Mouse (Mus musculus) retina, postnatal 1 day (tissue): ENCODE data around the gene Olfr544.
A peak's percentile ranks its signal among the peaks of the same experiment; 100 is the strongest.
"Not testable (repeated sequence)": the region's sequence is repeated elsewhere in the genome, so short reads cannot be mapped to it uniquely, and the experiment has no call there.

Experiments
- DNase-seq: peaks from one replicate; pipeline ENCODE4 v3.0.0-alpha.2; 2012

Olfr544 gene

GRCm38 (mm10) chr7:102488161-102488560 lies at the start of gene Olfr544:
Gene Olfr544, minus strand, starts transcription at chr7:102488313.
- no peak for DNase-seq

GRCm38 (mm10) chr7:102534449-102534848 lies 46.3 kb upstream of the Olfr544 start, which contains the start of gene Olfr547:
Gene Olfr547, plus strand, starts transcription at chr7:102534749.
- DNase-seq: no peak

- no peak for DNase-seq
Observed at GRCm38 (mm10) chr7:102529052-102529451, 40.9 kb upstream of the Olfr544 start.

- DNase-seq: no peak
Observed at GRCm38 (mm10) chr7:102517051-102517335, 28.9 kb upstream of the Olfr544 start.

- DNase-seq: peak; percentile 14
Observed at GRCm38 (mm10) chr7:102516261-102517050, 28.3 kb upstream of the Olfr544 start.

GRCm38 (mm10) chr7:102514144-102514543 lies 26.0 kb upstream of the Olfr544 start:
- no peak for DNase-seq

GRCm38 (mm10) chr7:102512814-102513435 lies 24.8 kb upstream of the Olfr544 start:
- peak; percentile 88 for DNase-seq

GRCm38 (mm10) chr7:102511927-102512326 lies 23.8 kb upstream of the Olfr544 start:
- DNase-seq: no peak

- DNase-seq: no peak
Observed at GRCm38 (mm10) chr7:102509726-102510125, 21.6 kb upstream of the Olfr544 start.

- no peak for DNase-seq
Observed at GRCm38 (mm10) chr7:102508666-102509065, 20.6 kb upstream of the Olfr544 start.

- DNase-seq: no peak
Observed at GRCm38 (mm10) chr7:102508066-102508465, 20.0 kb upstream of the Olfr544 start.

- DNase-seq: peak; percentile 80
Observed at GRCm38 (mm10) chr7:102506848-102507247, 18.7 kb upstream of the Olfr544 start.

GRCm38 (mm10) chr7:102501986-102502385 lies 13.9 kb upstream of the Olfr544 start:
- DNase-seq: no peak

GRCm38 (mm10) chr7:102499473-102499872 lies 11.4 kb upstream of the Olfr544 start, which contains the start of gene Olfr545:
Gene Olfr545, minus strand, starts transcription at chr7:102499573.
- no peak for DNase-seq

GRCm38 (mm10) chr7:102494416-102494815 lies 6.3 kb upstream of the Olfr544 start:
- not testable (repeated sequence) for DNase-seq

GRCm38 (mm10) chr7:102486105-102486504 lies 2.0 kb downstream of the Olfr544 start:
- no peak for DNase-seq

GRCm38 (mm10) chr7:102484766-102485165 lies 3.3 kb downstream of the Olfr544 start:
- not testable (repeated sequence) for DNase-seq

- no peak for DNase-seq
Observed at GRCm38 (mm10) chr7:102483665-102484064, 4.4 kb downstream of the Olfr544 start.

- no peak for DNase-seq
Observed at GRCm38 (mm10) chr7:102481579-102481978, 6.5 kb downstream of the Olfr544 start, which contains the start of gene Olfr543. Gene Olfr543, minus strand, starts transcription at chr7:102481679.

GRCm38 (mm10) chr7:102480821-102481220 lies 7.3 kb downstream of the Olfr544 start:
- no peak for DNase-seq

GRCm38 (mm10) chr7:102479368-102480078 lies 8.6 kb downstream of the Olfr544 start:
- DNase-seq: no peak

- DNase-seq: no peak
Observed at GRCm38 (mm10) chr7:102478926-102479325, 9.2 kb downstream of the Olfr544 start.

- no peak for DNase-seq
Observed at GRCm38 (mm10) chr7:102478425-102478824, 9.7 kb downstream of the Olfr544 start.

- peak; percentile 23 for DNase-seq
Observed at GRCm38 (mm10) chr7:102477377-102477776, 10.7 kb downstream of the Olfr544 start.
